Mouse (Mus musculus) forebrain, embryonic 11.5 days (tissue): ENCODE results near the gene Efcab11. TPM values are rescaled to one million over a fixed set of nuclear protein-coding genes. Genes with fewer than 3 reads are reported as not detected.

Experiments used
- ATAC-seq: fragments of 200-750 bp; cut with Nextera tagmentation; replicated peaks from 2 replicates; pipeline ENCODE4 v1.8.0; 2017; ENCODE audit warnings: moderate TSS enrichment; ENCODE audit not compliant: low FRiP score
- DNase-seq: peaks from one replicate; pipeline ENCODE4 v3.0.0-alpha.2; 2017; ENCODE audit warnings: low spot score
- H3K27ac ChIP-seq: fragments of 300-500 bp; sonication (generic); 2 replicates; pipeline ENCODE4 v1.5.1; 2014; ENCODE audit warnings: low read depth, low read length
- H3K27me3 ChIP-seq: fragments of 300-500 bp; sonication (generic); 2 replicates; pipeline ENCODE4 v1.6.1; 2014; ENCODE audit warnings: mild to moderate bottlenecking, low read length, mixed read lengths; ENCODE audit not compliant: control insufficient read depth, insufficient read depth
- H3K36me3 ChIP-seq: fragments of 300-500 bp; sonication (generic); 2 replicates; pipeline ENCODE4 v1.6.1; 2014; ENCODE audit warnings: mild to moderate bottlenecking, low read length, moderate library complexity, mixed read lengths; ENCODE audit not compliant: control insufficient read depth, insufficient read depth
- H3K4me1 ChIP-seq: fragments of 300-500 bp; sonication (generic); replicated peaks from 2 replicates; pipeline ENCODE4 v1.6.1; 2014; ENCODE audit warnings: low read length, mixed read lengths; ENCODE audit not compliant: control insufficient read depth, insufficient read depth
- H3K4me2 ChIP-seq: fragments of 300-500 bp; sonication (generic); 2 replicates; pipeline ENCODE4 v1.6.1; 2014; ENCODE audit warnings: low read depth, mild to moderate bottlenecking, low read length, moderate library complexity, mixed read lengths; ENCODE audit not compliant: severe bottlenecking
- H3K4me3 ChIP-seq: fragments of 300-500 bp; sonication (generic); 2 replicates; pipeline ENCODE4 v1.5.1; 2014; ENCODE audit warnings: low read depth, low read length
- H3K9ac ChIP-seq: fragments of 300-500 bp; sonication (generic); 2 replicates; pipeline ENCODE4 v1.6.1; 2014; ENCODE audit warnings: low read length
- H3K9me3 ChIP-seq: fragments of 300-500 bp; sonication (generic); 2 replicates; pipeline ENCODE4 v1.6.1; 2016; ENCODE audit warnings: low read length, mixed read lengths; ENCODE audit not compliant: control insufficient read depth
- whole genome bisulfite sequencing: fragments of 180-500 bp; shearing (Covaris S2); extraction: QIAGEN DNeasy Blood & Tissue Kit; methylation state at CpG from one replicate; pipeline ENCODE4 v1.1.7; 2014; 5-methylcytosine and 5-hydroxymethylcytosine counted together
- polyA plus RNA-seq: library from polyadenylated mRNA; unstranded; fragments of >200 nt; fragmentation: Nextera tagmentation; extraction: Ambion mirVana; gene quantifications from 2 replicates; pipeline ENCODE4 v1.2.1, GENCODE M21; 2014

The Efcab11 gene
- polyA plus RNA-seq, 1 experiment from 2014 or later = 25.9 TPM

GRCm38 (mm10) chr12:99781774-99782173, 102.5 kb downstream of the Efcab11 start:
- Histone ChIP-seq H3K4me3 (no peak overlapping the region), H3K9me3 (no peaks in the 10 kb centered on the region), H3K4me1 (no peaks in the 10 kb centered on the region), H3K9ac (no peak overlapping the region), H3K27ac (no peak overlapping the region), H3K36me3 (no peaks in the 10 kb centered on the region), H3K4me2 (no peak overlapping the region), H3K27me3 (no peaks in the 10 kb centered on the region)
- DNase-seq = no peak
- WGBS = 88% methylated on average over 5 of the region's 5 CpGs
- ATAC-seq = no peak

- WGBS = 85% methylated on average over 3 of the region's 3 CpGs
- Histone ChIP-seq H3K9me3 (no peaks in the 10 kb centered on the region), H3K4me1 (no peaks in the 10 kb centered on the region), H3K27ac (no peak overlapping the region), H3K9ac (no peak overlapping the region), H3K4me2 (no peak overlapping the region), H3K27me3 (no peaks in the 10 kb centered on the region), H3K4me3 (no peak overlapping the region), H3K36me3 (no peaks in the 10 kb centered on the region)
- ATAC-seq = no peak
- DNase-seq = no peak
Observed at GRCm38 (mm10) chr12:99780396-99780795, 103.8 kb downstream of the Efcab11 start.

GRCm38 (mm10) chr12:99779908-99780307, 104.3 kb downstream of the Efcab11 start:
- no peak overlapping the region for H3K4me3 ChIP-seq
- H3K27me3 ChIP-seq = no peaks in the 10 kb centered on the region
- H3K27ac ChIP-seq = no peak overlapping the region
- WGBS = 58% methylated on average over 7 of the region's 7 CpGs
- H3K36me3 ChIP-seq = no peaks in the 10 kb centered on the region
- H3K4me2 ChIP-seq = no peak overlapping the region
- no peak for ATAC-seq
- no peak for DNase-seq
- H3K4me1 ChIP-seq = no peaks in the 10 kb centered on the region
- H3K9me3 ChIP-seq = no peaks in the 10 kb centered on the region
- H3K9ac ChIP-seq = no peak overlapping the region

- WGBS = 64% methylated on average over 8 of the region's 8 CpGs
- no peaks in the 10 kb centered on the region for H3K9me3 ChIP-seq
- H3K27me3 ChIP-seq = no peaks in the 10 kb centered on the region
- H3K4me3 ChIP-seq = no peak overlapping the region
- ATAC-seq (no peak), DNase-seq (no peak)
- H3K4me1 ChIP-seq = no peaks in the 10 kb centered on the region
- H3K9ac ChIP-seq = no peak overlapping the region
- H3K27ac ChIP-seq = no peak overlapping the region
- no peak overlapping the region for H3K4me2 ChIP-seq
- no peaks in the 10 kb centered on the region for H3K36me3 ChIP-seq
Observed at GRCm38 (mm10) chr12:99776497-99777139, 107.6 kb downstream of the Efcab11 start.

- H3K9ac ChIP-seq = no peak overlapping the region
- H3K36me3 ChIP-seq = no peaks in the 10 kb centered on the region
- no peak overlapping the region for H3K4me2 ChIP-seq
- H3K27ac ChIP-seq = no peak overlapping the region
- 78% methylated on average over 2 of the region's 2 CpGs for WGBS
- no peaks in the 10 kb centered on the region for H3K9me3 ChIP-seq
- no peak for DNase-seq
- H3K4me3 ChIP-seq = no peak overlapping the region
- H3K27me3 ChIP-seq = no peaks in the 10 kb centered on the region
- no peaks in the 10 kb centered on the region for H3K4me1 ChIP-seq
- ATAC-seq = no peak
Observed at GRCm38 (mm10) chr12:99774864-99775263, 109.4 kb downstream of the Efcab11 start.

- ATAC-seq = no peak
Observed at GRCm38 (mm10) chr12:99773636-99774193, 110.5 kb downstream of the Efcab11 start.

GRCm38 (mm10) chr12:99771018-99771417, 113.2 kb downstream of the Efcab11 start:
- 91% methylated on average over 7 of the region's 7 CpGs for WGBS
- ATAC-seq = no peak

More at GRCm38 (mm10) chr12:99773636-99774193, 110.5 kb downstream of the Efcab11 start:
- Histone ChIP-seq H3K4me2 (no peak overlapping the region), H3K27ac (no peak overlapping the region), H3K4me3 (no peak overlapping the region), H3K36me3 (no peaks in the 10 kb centered on the region), H3K9ac (no peak overlapping the region), H3K9me3 (no peaks in the 10 kb centered on the region), H3K4me1 (no peaks in the 10 kb centered on the region), H3K27me3 (no peaks in the 10 kb centered on the region)
- 70% methylated on average over 5 of the region's 5 CpGs for WGBS
- DNase-seq = no peak

GRCm38 (mm10) chr12:99769626-99770025, 114.6 kb downstream of the Efcab11 start:
- Histone ChIP-seq H3K27ac (no peak overlapping the region), H3K9me3 (no peaks in the 10 kb centered on the region), H3K4me2 (no peak overlapping the region), H3K9ac (no peak overlapping the region), H3K36me3 (no peaks in the 10 kb centered on the region), H3K4me3 (no peak overlapping the region), H3K4me1 (no peaks in the 10 kb centered on the region), H3K27me3 (no peaks in the 10 kb centered on the region)
- DNase-seq (no peak), ATAC-seq (no peak)
- WGBS = 96% methylated on average over 3 of the region's 3 CpGs

More at GRCm38 (mm10) chr12:99771018-99771417, 113.2 kb downstream of the Efcab11 start:
- Histone ChIP-seq H3K4me1 (no peaks in the 10 kb centered on the region), H3K27ac (no peak overlapping the region), H3K36me3 (no peaks in the 10 kb centered on the region), H3K27me3 (no peaks in the 10 kb centered on the region), H3K4me3 (no peak overlapping the region), H3K9me3 (no peaks in the 10 kb centered on the region), H3K4me2 (no peak overlapping the region), H3K9ac (no peak overlapping the region)
- no peak for DNase-seq

GRCm38 (mm10) chr12:99767691-99768090, 116.5 kb downstream of the Efcab11 start:
- Histone ChIP-seq H3K36me3 (no peaks in the 10 kb centered on the region), H3K4me3 (no peak overlapping the region), H3K27ac (no peak overlapping the region), H3K4me1 (no peaks in the 10 kb centered on the region), H3K4me2 (no peak overlapping the region), H3K9me3 (no peaks in the 10 kb centered on the region), H3K27me3 (no peaks in the 10 kb centered on the region), H3K9ac (no peak overlapping the region)
- DNase-seq (no peak), ATAC-seq (no peak)
- 97% methylated on average over 11 of the region's 11 CpGs for WGBS
